Mouse (Mus musculus) cerebellum, adult 2 months (tissue): ENCODE measurements around the gene Tgfbr3.

Source experiments
- CTCF ChIP-seq: fragments of 200-500 bp; IDR thresholded peaks from 2 replicates; pipeline ENCODE4 v1.5.1; 2011; ENCODE audit warnings: low read depth, mild to moderate bottlenecking, control low read depth, low read length, moderate library complexity, borderline replicate concordance; ENCODE audit not compliant: insufficient read depth
- POLR2A ChIP-seq: fragments of 200-500 bp; IDR thresholded peaks from 2 replicates; pipeline ENCODE4 v1.6.1; 2011; ENCODE audit warnings: low read length, control low read depth, borderline replicate concordance; ENCODE audit not compliant: insufficient read depth

- TF ChIP-seq CTCF (no peak), POLR2A (no peak)
These were observed 205.0 kb downstream of the Tgfbr3 start for GRCm38 (mm10) chr5:107084431-107084830.
